Mouse (Mus musculus) embryo, embryonic 10.5 days (tissue): ENCODE data around the gene Celf2.

ENCODE experiments used
- DNase-seq: peaks from one replicate; pipeline ENCODE4 v3.0.0-alpha.2; 2015; ENCODE audit warnings: low spot score

The Celf2 gene

GRCm38 (mm10) chr2:7392500-7392899, 116.9 kb downstream of the Celf2 start:
- DNase-seq, result no peak

DNA sequence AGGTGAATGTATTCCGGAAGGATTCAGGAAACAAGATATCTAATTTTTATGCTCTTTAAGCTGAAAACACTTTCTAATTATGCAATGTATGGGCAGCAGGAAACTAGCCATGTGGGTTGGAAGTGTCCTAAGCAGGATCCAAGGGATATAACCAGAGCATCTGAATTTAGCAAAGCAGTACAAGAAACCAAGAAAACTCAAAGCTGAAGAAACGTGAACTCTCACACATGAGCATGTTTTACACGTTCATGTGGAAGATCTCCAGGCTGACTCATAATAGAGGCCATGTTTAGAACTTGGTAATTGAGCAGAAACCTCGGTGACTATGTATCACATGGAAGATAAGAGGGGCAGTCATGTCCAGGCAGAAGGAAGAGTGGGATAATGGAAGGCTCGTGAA, 120.1 kb downstream of the Celf2 start:
- DNase-seq, result no peak

GRCm38 (mm10) chr2:7378736-7379135, 130.6 kb downstream of the Celf2 start:
- no peak for DNase-seq

DNA sequence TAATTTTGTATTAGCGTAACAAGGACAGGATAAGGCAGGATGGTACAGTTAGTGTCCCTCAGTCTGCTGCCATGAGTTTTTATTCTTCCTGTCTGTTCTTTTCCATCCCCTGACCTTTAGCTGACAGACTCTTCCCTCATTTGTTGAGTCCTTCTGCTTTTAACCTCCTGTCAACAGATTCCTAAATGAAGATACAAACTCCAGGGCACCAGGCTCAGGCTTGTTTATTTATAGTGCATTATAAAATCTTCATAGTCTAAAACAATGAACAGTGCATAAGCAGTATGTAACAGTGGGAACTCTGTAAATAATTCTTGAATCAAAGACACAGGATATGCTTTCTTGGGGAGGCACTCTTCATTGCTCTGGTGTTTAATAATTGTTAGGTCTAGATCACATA, 131.5 kb downstream of the Celf2 start:
- no peak for DNase-seq

DNA sequence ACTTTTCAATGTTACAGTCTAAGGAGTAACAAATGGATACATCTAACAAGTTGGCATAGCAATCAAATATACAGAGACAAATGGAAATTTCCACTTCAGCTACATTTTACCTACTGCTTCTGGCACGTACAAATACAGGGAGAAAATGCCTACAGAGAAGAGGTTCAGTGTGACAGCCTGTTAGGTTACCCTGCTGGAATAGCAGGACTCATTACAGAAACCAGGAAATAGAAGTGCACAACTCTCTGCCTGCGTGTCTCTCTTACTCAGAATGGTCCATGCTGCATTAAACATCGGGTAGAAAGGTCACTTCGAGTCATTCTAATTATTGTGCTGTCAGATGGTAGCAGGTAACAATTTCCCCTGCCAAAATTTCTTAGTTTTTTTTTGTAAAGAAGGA, 141.6 kb downstream of the Celf2 start:
- DNase-seq, result no peak

DNA sequence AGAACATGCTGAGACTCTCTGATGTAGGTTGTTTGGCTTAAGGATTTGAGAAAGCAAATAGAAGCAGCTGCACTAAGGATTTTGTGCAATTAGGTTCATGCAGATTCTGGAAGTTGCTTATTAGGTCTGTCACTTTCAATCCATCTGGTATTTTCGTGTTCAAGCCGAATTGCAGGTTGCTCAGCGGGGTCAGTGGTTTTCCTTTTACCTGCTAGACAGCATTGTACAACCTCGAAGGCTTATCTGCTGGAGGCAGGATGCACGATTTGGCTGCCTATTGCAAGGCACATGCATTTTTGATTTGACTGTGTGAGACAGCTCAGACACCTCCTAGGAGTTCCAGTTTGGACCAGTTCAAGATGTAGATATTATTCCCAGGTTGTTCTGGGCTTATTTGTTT, 149.8 kb downstream of the Celf2 start:
- DNase-seq, result peak; percentile 5

DNA sequence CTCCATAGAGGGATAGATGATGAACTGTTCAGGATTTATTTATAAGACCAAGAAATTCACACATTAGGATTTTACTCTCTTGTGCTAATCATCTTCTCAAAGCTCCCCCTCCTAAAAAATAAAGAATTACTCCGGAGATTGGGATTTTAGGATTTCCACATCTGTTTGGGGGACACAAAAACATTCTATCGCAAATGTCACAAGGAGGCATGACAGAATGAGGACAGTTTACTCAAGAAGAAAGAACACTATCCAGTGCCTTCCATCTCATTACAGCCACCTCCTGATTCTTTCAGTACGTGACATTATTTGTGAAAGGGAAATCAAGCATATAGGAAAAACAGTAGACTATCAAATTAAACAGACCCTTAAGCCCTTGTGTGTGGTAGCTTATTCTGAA, 150.5 kb downstream of the Celf2 start:
- no peak for DNase-seq

DNA sequence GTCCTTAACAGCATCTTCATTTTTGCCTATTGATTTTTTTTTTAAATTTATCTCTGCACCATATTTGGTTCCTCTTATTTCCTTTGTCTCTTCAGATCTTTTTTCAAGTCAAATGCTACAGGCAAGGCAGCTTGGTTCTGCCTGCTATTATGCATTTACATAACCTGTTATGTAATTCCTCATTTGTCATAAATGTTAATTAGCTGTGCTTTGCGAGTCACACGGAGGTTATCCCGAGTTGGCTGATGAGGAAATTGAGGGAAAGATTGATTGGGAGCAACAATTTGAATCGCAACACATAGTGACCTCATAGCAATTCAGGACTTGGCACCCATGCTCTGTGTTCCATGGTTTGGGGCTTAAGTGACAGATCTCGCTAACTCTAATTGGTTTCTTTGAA, 158.1 kb downstream of the Celf2 start:
- DNase-seq, result no peak

- DNase-seq, result no peak
Observed at GRCm38 (mm10) chr2:7346703-7347461, 162.5 kb downstream of the Celf2 start.

DNA sequence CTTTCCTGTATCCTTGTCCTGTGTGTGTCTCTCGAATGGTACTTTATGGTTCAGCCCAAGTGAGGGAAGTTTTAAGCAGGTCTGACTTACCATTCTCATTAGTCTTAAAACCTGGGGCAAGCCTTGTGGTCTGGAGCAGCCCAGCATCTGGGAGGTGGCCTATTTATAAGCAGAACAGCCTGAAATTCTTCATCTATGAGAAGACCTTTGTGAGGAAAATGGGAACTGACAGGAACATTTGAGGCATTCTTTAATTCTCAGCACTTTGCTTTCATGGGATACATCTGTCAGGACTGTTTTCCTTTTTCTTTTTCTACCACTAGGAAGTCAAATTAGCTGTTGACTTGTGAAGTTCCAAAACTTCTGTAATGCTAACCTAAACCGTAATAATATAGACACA, 164.4 kb downstream of the Celf2 start:
- DNase-seq, result no peak

- no peak for DNase-seq
Observed at GRCm38 (mm10) chr2:7342911-7343478, 166.4 kb downstream of the Celf2 start.

DNA sequence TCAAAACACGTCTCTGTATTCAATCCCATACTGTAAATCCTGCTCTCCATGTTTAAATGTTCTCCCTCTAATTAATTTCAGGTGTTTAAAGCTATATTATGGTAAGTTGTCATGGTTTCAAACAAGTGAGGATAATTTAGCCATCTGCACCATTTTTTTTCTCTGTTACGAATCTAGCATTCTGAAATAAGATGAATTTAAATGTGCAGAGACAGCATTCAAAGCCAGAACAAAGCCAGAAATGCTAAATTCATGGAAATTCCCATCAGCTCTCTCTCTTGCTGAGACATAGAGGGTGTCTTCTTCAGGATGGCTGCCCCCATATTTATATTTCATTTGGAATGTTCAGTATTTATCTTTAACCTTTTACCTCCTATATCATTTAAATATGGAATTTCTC, 174.5 kb downstream of the Celf2 start:
- no peak for DNase-seq

DNA sequence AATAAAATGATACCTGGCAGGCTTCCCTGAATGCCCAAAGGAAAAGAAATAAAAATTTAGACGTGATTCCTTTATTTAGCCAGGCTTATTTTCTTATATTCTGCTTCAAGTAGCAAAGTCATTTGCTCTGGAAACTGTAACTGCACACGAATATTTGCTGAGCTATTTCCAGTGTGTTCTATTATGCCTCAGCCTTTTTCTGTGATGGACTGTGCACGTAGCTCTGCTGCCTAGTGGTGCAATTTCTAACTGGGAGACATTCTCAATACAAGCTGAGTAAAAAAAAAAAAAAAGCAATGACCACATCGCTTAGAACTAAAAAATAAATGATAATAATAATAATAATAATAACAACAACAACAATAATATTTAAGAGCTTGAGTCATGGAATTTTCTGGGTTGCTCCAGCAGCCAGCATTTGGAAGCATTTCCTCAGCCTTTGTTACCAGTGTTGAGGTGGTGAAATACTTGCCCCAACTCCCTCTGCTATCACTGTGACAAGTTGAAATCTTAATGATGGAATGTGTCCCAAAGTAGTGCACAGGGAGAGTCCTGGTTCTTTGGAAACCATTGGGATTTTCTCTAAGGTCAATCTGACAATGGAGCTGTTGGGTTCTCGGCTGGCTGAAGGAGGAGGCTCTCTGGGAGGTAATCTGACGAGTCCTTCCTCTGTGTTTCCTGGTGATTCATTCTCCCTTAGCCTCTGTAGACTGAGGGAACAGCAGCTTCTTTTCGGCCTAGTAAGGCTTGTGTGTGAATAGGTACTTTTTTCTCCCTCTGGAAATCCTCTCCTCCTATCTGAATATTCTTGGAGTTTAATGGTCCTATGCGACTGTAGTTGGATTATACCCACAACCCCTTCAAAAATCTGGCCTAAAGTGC, 181.1 kb downstream of the Celf2 start:
- DNase-seq, result no peak

GRCm38 (mm10) chr2:7319760-7320159, 189.6 kb downstream of the Celf2 start:
- peak; percentile 47 for DNase-seq

DNA sequence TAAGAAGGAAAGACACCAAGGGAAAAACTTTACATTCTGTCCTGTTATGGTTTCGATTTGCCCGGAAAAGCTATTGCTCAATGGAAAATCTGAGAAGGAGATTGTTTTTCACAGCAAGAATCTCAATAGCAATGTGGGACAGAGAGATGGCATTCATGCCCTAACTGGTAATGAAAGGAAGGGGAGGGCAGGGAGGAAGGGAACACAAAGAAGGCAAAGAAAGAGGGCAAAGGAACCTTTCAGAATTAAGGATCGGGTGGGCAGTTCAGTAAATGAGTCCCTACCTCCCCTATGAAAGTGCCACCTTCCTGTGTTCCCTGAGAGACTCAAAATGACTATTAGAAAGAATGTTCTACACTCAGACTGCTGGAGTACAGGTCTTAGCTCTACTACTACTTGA, 197.6 kb downstream of the Celf2 start:
- no peak for DNase-seq

GRCm38 (mm10) chr2:7310840-7311182, 198.6 kb downstream of the Celf2 start:
- no peak for DNase-seq

DNA sequence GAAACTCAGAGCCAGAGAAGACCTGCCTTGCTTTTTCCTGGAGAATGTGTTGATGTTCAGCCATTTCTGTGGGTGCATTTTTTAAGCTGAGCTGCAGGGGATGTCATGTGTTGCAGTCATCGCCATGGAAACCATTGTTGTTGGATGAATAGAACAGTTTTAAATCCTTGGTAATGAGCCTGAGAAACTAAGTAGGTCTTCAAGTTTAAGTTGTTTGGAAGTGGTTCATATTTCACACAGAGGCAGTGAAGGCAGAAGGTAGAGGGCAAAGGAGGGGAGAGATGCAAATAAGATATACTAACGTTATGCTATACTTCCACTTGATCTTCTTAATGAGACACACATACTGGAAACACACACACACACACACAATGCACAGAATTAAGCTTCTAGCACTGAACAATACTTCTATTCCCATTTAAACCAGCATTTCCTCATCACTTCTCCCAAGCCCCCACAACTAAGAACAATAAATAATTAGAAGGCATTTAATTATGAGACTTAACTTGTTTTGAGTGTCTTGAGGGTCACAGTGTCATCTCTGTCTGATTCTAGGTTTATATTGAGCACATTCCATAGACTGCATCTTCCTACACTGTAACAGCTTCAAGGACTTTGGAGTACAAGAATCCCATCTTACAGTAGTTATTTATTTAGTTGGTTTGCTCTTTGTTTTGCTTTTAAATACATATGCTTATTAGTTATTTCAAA, 199.1 kb downstream of the Celf2 start:
- DNase-seq, result peak; percentile 86

GRCm38 (mm10) chr2:7309324-7309723, 200.0 kb downstream of the Celf2 start:
- no peak for DNase-seq

DNA sequence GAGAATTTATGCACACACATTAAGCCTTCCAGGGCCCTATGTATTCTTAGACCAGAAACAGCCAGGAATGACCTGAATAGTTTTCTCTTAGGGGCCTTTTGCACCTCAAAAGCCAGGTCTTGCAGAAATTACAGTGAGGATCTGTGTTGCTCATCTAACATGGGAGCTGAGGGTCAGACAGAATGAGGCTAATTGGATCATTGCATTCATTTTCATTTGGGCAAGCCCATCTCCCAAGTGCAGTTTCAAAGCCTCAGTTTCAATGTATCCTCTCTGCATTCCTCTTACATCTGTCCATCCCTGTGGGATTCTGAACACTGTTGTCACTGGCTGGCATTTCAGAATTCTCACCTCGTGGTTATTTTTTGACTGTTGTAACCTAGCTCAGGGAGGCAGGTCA, 200.6 kb downstream of the Celf2 start:
- no peak for DNase-seq

GRCm38 (mm10) chr2:7287434-7287833, 221.9 kb downstream of the Celf2 start:
- no peak for DNase-seq

DNA sequence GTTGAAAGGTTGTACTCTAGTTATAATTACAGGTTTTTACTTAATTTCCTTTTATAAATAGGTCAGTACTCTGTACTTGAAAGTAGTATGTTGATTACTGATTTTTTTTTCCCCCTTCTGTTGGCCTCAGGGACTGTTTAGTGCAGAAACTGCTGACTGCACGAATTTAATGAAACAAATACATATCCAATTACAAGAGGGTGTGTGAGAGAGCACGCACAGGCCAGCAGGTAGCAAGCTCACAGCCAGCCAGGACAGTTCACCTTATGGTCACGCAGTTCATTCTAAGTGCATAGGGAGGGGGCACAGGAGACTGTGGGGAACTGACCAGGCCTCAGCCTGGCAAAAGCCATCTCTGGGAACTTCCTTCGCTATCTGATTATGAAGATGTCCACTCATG, 236.1 kb downstream of the Celf2 start:
- peak; percentile 11 for DNase-seq

DNA sequence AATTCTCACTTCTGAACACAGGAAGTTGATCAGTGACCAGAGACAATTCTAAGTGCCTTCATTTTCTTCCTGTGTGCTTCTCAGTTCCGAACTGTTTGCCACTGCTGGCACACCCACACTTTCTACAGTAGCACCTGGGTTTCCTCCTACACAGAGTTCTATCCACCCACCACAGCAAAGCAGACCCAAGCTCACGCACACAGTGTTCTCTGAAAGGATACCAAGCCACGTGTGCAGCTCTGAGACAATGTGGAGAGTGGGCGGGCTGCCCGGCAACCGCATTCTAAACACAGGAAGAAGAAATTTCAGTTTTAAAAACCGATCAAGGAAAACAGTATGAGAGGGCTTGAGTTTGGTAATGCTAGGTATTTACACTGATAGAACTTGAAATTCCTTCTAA, 239.3 kb downstream of the Celf2 start:
- DNase-seq, result no peak

GRCm38 (mm10) chr2:7267166-7267565, 242.2 kb downstream of the Celf2 start:
- DNase-seq, result no peak
